Mouse (Mus musculus): ENCODE data around the gene Mecom. TPM values are rescaled to one million over a fixed set of nuclear protein-coding genes. Genes with fewer than 3 reads are reported as not detected.

Mecom gene
- polyA plus RNA-seq, 1 experiment from 2014 or later: 46.4 TPM

- Histone ChIP-seq H3K4me3 (replicated peaks) (no peak overlapping the region), H3K4me2 (no peak overlapping the region), H3K9me3 (no peaks in the 10 kb centered on the region), H3K27ac (no peak overlapping the region), H3K9ac (no peak overlapping the region), H3K36me3 (no peaks in the 10 kb centered on the region), H3K4me1 (no peaks in the 10 kb centered on the region), H3K27me3 (replicated peaks) (no peaks in the 10 kb centered on the region)
- no peak for ATAC-seq (ENCODE audit: insufficient read depth, low FRiP score, low read depth)
- 87% methylated on average over 3 of the region's 3 CpGs for WGBS
Observed at GRCm38 (mm10) chr3:30122618-30123017, 425.2 kb downstream of the Mecom start.

DNA sequence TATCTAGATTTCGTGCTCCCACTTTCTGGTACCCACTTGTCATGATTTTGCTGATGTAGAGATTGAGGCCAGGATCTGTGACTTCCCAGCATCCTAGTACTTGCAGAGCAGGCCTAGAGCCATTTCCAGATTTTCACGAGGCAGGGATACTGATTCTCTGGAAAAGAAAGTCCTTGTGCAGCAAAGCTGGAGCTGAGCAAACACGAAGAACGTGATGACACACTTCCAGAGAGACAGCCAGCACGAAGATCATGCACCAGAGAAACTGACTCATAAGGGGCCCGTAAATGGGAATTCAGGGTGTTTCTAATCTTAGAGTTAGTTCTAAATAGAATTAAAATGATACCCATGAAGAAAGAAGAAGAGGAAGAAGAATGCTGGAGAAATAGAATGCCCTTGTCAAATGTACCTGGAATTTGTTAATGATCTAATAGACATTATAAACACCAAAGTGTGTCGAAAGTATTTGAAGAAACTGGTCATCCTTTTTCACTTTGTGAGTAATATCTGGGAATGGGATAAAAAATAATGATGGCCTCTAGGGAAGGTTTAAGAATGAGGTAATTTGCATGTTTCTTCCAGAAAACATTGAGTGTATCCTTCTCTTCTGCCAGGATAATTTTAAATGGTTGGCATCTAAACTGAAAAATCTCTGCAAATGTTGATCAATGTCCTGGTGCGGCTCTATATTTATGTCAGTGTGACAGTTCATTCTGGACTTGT lies 426.9 kb downstream of the Mecom start:
- H3K27me3 ChIP-seq (replicated peaks): no peaks in the 10 kb centered on the region
- no peak overlapping the region for H3K4me3 ChIP-seq (replicated peaks)
- H3K9ac ChIP-seq: no peak overlapping the region
- H3K4me1 ChIP-seq: no peaks in the 10 kb centered on the region
- H3K27ac ChIP-seq: no peak overlapping the region
- H3K36me3 ChIP-seq: no peaks in the 10 kb centered on the region
- no peak for ATAC-seq (ENCODE audit: insufficient read depth, low FRiP score, low read depth)
- WGBS: 78% methylated on average over 8 of the region's 8 CpGs
- H3K9me3 ChIP-seq: no peaks in the 10 kb centered on the region
- no peak overlapping the region for H3K4me2 ChIP-seq

DNA sequence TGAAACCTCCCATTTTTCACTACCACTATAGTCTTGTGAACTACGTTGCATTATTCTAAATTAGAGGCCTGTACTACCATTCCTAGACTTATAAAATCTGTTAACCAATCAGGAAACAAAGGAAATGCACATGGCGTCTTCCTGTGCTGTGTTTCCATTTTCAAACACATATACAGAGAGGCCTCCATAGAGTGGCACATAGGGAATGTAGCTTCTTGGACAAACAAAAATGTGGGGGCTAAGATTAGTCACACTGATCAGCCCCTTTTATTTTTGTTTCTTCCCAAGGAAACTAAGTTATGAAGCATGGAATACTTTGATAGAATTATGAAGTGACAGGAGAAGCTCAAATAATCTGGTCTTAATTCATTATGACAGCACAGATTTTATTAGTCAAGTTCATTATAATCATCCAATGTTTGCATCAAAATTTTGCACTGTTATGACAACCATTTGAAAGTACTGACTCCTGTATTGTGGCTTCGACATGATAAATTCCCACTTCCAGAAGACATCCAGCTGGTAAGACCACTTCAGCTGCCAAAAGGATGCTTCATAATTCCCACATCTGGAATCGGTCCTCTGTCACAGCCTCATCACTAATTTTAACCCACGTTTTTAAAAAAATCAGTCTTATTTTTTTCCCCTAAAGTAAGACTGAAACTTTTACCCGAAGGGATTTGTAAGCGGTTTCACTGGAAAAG lies 429.1 kb downstream of the Mecom start:
- Histone ChIP-seq H3K27me3 (replicated peaks) (no peaks in the 10 kb centered on the region), H3K4me3 (replicated peaks) (no peak overlapping the region), H3K4me1 (no peaks in the 10 kb centered on the region), H3K27ac (no peak overlapping the region), H3K9me3 (no peaks in the 10 kb centered on the region), H3K4me2 (no peak overlapping the region), H3K9ac (no peak overlapping the region), H3K36me3 (no peaks in the 10 kb centered on the region)
- no peak for ATAC-seq (ENCODE audit: insufficient read depth, low FRiP score, low read depth)
- 60% methylated on average over 7 of the region's 7 CpGs for WGBS

GRCm38 (mm10) chr3:30113249-30113770 lies 434.5 kb downstream of the Mecom start:
- H3K36me3 ChIP-seq: no peaks in the 10 kb centered on the region
- no peaks in the 10 kb centered on the region for H3K27me3 ChIP-seq (replicated peaks)
- H3K4me3 ChIP-seq (replicated peaks): no peak overlapping the region
- H3K9me3 ChIP-seq: no peaks in the 10 kb centered on the region
- no peak overlapping the region for H3K27ac ChIP-seq
- 72% methylated on average over 3 of the region's 3 CpGs for WGBS
- no peak for ATAC-seq (ENCODE audit: insufficient read depth, low FRiP score, low read depth)
- no peak overlapping the region for H3K9ac ChIP-seq
- no peaks in the 10 kb centered on the region for H3K4me1 ChIP-seq
- no peak overlapping the region for H3K4me2 ChIP-seq

DNA sequence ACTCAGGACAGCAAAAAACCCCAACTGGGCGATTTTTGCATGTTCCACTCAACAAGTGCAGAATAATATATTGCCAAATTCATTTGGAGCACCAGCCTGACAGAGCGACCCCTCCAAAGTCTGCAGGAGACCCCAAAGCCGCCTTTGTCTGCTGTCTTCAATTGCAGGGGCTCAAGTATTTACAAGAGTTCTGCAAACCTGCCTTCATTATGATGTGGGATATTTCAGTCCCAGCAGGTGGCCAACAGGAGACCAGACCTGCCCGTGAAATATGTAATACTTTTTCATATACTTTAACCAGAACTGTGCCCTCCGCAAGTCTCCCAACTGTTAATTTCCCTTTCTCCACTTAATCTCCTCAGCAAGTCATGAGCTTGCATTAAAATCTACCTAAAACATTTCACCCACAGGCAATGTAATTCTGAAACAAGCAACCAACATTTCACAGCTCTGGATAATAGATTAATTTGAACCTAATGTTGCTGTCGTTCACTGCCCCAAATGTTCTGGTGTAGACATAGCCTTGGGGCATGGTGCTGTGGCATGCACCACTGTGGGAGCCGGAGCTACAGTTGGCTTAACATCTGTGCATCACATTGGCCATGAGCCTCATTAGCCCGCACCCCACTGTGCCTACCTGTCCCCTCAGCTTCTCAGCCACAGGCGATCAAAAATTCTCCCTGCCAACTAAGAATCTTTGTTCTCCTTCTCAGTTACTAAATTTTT lies 439.7 kb downstream of the Mecom start:
- Histone ChIP-seq H3K36me3 (no peaks in the 10 kb centered on the region), H3K4me1 (peaks cover 7% of the 10 kb centered on the region; the same call in 1 of the 2 replicates), H3K4me2 (no peak overlapping the region), H3K27me3 (replicated peaks) (no peaks in the 10 kb centered on the region), H3K9ac (no peak overlapping the region), H3K27ac (no peak overlapping the region), H3K4me3 (replicated peaks) (no peak overlapping the region), H3K9me3 (no peaks in the 10 kb centered on the region)
- 81% methylated on average over 9 of the region's 9 CpGs for WGBS
- ATAC-seq (ENCODE audit: insufficient read depth, low FRiP score, low read depth): no peak

DNA sequence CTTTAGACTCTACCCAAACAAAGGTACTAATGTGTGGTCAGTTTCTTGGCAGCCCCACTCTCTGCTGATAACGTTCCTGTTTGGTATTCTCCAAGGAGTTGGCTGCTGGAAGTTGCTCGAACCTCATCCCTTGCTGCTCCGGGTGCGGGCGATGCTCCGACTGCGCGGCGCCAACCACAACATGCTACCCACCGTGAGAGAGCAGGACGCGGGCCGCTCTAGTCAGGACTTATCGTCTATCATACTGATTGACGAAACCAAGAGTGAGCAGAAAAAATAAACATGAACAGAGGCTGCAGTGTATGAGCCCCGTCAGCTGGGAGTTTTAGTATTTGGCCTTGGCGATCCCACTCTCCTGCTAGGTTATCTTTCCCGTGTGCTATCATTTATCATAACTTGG lies 441.3 kb downstream of the Mecom start:
- Histone ChIP-seq H3K4me2 (peak overlapping the region; percentile 35), H3K9me3 (no peaks in the 10 kb centered on the region), H3K4me1 (peaks cover 7% of the 10 kb centered on the region; the same call in 1 of the 2 replicates), H3K36me3 (no peaks in the 10 kb centered on the region), H3K27ac (no peak overlapping the region), H3K4me3 (replicated peaks) (no peak overlapping the region), H3K9ac (no peak overlapping the region), H3K27me3 (replicated peaks) (no peaks in the 10 kb centered on the region)
- 36% methylated on average over 18 of the region's 18 CpGs for WGBS
- no peak; the same call in 1 of the 2 replicates for ATAC-seq (ENCODE audit: insufficient read depth, low FRiP score, low read depth)

DNA sequence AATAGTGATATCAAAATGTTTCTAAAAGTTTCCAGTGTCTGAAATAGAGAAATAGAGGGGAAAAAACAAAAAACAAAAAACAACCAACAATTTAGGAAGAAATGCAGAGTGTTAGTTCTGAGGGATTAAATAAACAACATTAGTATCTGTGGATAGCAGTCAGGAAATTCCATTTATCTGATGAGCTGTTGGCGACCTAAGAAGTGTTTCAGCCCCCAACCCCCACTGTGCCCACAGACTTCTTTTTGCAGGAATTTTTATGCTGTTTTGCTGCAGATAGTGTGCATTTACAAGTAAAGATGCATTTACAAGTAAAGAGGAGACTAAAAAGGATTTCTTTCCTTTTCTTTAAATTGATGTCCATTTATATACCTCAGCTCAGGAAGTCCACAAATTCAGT lies 441.9 kb downstream of the Mecom start:
- Histone ChIP-seq H3K4me2 (no peak overlapping the region; the same call in 1 of the 2 replicates), H3K9ac (no peak overlapping the region), H3K36me3 (no peaks in the 10 kb centered on the region), H3K27ac (no peak overlapping the region), H3K4me3 (replicated peaks) (no peak overlapping the region), H3K9me3 (no peaks in the 10 kb centered on the region), H3K4me1 (peaks cover 7% of the 10 kb centered on the region; the same call in 1 of the 2 replicates), H3K27me3 (replicated peaks) (no peaks in the 10 kb centered on the region)
- 54% methylated on average over 1 of the region's 1 CpGs for WGBS
- no peak for ATAC-seq (ENCODE audit: insufficient read depth, low FRiP score, low read depth)

DNA sequence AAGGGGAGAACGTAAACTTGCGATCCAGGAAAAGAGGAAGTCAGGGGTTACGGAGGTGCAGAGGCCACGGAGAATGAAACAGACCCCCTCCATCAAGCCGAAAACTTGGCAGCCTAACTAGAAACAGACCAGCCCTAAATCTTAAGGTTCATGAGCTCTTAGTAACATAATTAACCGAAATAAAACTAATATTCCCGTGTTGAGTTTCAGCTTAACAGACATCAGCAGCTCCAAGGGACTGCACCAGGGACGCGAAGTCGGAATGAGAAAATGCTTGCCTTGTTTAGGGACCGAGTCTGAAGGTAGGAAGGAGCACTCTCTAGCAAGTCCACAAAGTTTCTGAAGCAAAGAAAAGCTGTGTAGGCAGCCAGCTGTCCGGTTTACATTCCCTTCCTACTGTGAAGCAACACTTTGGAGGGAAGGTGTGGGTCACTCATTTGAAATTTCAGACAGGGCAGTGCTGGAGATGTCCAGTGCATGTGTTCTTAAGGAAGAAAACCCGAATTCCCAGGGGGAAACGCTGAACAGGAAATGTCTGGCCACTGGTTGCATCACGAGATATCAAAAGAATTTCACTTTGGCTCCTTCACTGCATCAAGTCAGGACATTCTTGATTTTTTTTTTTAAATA lies 442.5 kb downstream of the Mecom start:
- Histone ChIP-seq H3K4me2 (peak overlapping the region; percentile 39), H3K27me3 (replicated peaks) (no peaks in the 10 kb centered on the region), H3K9ac (no peak overlapping the region), H3K36me3 (no peaks in the 10 kb centered on the region), H3K9me3 (no peaks in the 10 kb centered on the region), H3K27ac (peak overlapping the region; percentile 40; the same call in 1 of the 2 replicates), H3K4me1 (peaks cover 7% of the 10 kb centered on the region; the same call in 1 of the 2 replicates), H3K4me3 (replicated peaks) (no peak overlapping the region)
- ATAC-seq (ENCODE audit: insufficient read depth, low FRiP score, low read depth): no peak
- WGBS: 23% methylated on average over 15 of the region's 15 CpGs

GRCm38 (mm10) chr3:30104515-30105098 lies 443.2 kb downstream of the Mecom start:
- Histone ChIP-seq H3K4me1 (peaks cover 7% of the 10 kb centered on the region; the same call in 1 of the 2 replicates), H3K27me3 (replicated peaks) (no peaks in the 10 kb centered on the region), H3K36me3 (no peaks in the 10 kb centered on the region), H3K9me3 (no peaks in the 10 kb centered on the region), H3K9ac (no peak overlapping the region), H3K27ac (0 out of 2 replicates have a peak overlapping the region, but pooled peaks have one; percentile 40), H3K4me2 (peak overlapping the region; percentile 39; the same call in 1 of the 2 replicates), H3K4me3 (replicated peaks) (no peak overlapping the region)
- 48% methylated on average over 4 of the region's 4 CpGs for WGBS
- ATAC-seq (ENCODE audit: insufficient read depth, low FRiP score, low read depth): no peak

GRCm38 (mm10) chr3:30101146-30101545 lies 446.7 kb downstream of the Mecom start:
- ATAC-seq (ENCODE audit: insufficient read depth, low FRiP score, low read depth): no peak
- no peak overlapping the region for H3K4me2 ChIP-seq
- no peak overlapping the region for H3K4me3 ChIP-seq (replicated peaks)
- H3K4me1 ChIP-seq: peaks cover 4% of the 10 kb centered on the region; the same call in 1 of the 2 replicates
- WGBS: 76% methylated on average over 4 of the region's 4 CpGs
- no peak overlapping the region for H3K27ac ChIP-seq
- no peaks in the 10 kb centered on the region for H3K27me3 ChIP-seq (replicated peaks)
- H3K9me3 ChIP-seq: no peaks in the 10 kb centered on the region
- no peaks in the 10 kb centered on the region for H3K36me3 ChIP-seq
- H3K9ac ChIP-seq: no peak overlapping the region

- Histone ChIP-seq H3K9ac (no peak overlapping the region), H3K36me3 (no peaks in the 10 kb centered on the region), H3K27ac (no peak overlapping the region), H3K4me1 (no peaks in the 10 kb centered on the region), H3K27me3 (replicated peaks) (no peaks in the 10 kb centered on the region), H3K4me2 (no peak overlapping the region), H3K9me3 (no peaks in the 10 kb centered on the region), H3K4me3 (replicated peaks) (no peak overlapping the region)
- 75% methylated on average over 3 of the region's 3 CpGs for WGBS
- ATAC-seq (ENCODE audit: insufficient read depth, low FRiP score, low read depth): no peak
Observed at GRCm38 (mm10) chr3:30097713-30098112, 450.1 kb downstream of the Mecom start.

Data from stomach, embryonic 15.5 days (tissue).